Mouse (Mus musculus) retina, embryonic 14.5 days (tissue): ENCODE data around the gene Gm6899.

Experiments used
- DNase-seq: peaks from one replicate; pipeline ENCODE4 v3.0.0-alpha.2; 2015; ENCODE audit warnings: low spot score

Gm6899 gene

DNA sequence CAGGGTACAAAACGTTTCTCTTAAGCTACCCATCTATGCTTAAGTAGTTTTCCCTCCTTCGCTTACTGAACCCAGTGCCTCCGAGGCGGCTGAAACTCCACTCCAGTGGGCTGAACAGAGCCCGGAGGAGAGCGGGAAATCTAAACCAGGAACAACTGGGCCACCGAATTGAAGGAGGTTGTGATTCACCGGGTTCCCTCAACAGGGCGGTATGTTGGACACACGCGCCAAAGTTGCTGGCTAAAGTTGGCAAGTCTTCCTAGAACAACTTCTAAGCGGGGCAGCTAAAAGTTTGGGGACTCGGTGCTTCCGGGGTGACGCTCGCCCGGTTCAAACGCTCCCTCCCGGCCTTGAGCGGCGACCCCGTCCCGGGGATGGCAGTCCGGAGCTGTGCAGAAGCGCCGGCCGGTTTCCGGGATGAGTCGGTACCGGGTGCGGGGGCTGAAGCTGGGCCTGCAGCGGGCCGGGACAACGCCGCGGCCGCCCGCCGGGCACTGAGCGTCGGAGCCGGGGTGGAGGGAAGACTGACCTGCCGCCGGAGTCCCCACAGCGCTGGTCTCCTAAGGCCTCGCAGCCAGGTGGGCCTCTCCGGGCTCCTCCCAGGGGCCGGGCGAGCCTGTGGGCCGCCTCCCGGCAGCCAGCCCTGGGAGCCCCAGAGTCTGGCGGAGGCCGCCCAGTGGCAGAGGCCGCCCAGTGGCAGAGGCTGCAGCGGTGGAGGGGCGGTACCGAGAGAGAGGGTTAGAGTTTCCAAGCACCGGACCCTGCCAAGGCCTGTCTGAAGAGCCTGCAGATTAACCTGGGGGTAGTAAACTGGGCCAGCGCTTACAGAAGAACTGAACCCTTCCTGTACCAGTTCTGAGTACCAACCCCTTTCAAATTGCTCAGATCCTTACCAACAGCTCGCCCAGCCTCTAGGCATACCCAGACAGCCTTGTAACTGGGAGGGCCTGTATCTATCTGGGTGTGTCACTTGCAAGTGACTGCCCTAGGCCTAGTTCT is at the start of gene Gm6899, which contains the start of gene Vrk2:
Gene Gm6899 (plus strand): TSS at position 181 of the 999 bp plus-strand sequence.
Gene Vrk2 (minus strand): TSS at position 939 of the 999 bp plus-strand sequence.
- DNase-seq, result peak; percentile 82

DNA sequence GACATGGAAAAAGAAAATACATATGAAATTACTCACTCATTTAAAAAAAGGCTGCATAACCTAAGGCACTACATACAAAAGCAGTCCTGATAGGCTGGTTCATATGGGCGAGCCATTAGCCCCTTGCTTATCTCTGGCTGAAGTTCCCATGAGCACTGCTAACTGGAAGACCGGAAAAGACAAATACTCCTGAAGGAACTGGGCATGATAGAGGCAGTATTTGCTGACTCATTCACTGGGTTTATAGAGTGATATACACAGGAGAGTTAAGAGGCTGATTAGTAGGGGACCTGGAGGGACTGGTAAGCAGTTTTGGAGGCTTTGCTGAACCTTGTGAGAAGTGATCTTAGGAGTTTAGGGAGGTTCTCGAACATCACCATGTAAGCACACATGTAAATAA is 41.5 kb upstream of the Gm6899 start:
- no peak for DNase-seq

DNA sequence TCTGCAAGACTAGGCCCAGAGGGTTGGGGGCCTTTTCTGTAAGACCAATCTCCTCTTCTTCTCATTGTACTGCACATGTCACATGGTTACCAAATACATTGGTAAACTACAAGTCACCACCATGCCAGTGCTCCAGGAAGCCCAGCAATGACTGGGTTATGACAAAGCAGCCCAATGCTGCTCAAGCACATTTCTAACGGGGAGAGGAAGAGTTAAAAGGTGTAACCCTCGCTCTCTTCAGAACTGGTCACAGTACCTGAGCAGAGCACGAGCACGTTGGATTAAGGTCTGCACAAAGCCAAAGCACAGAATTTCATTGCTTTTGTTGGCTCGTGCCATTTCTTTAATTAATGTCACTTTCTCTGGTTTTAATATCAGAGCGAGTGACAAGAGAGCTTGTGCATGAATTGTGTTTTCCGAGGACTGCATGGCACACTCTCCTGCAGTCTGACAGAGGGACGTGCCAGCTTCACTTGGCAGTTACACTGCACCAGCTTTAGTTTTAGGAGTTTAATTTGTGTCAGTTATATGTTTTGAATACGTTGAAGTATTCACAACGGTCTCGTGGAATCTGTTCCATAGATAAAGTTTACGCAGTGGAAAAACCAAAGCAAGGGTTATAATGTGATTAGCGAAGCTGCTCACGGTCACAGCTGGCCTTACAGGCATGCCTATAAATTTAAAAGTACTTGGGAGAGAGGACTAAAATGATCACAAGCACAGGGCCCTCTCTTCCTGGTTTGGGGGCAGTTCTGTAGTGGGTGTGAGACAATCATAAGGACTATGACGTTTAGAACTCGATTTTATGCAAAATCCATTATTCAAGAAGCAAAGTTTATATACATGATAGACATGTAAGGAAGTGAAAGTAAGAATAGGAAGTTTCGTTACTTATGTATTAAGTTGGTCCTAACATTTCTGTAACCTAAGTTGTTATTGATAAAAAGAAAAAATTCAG is 7.4 kb upstream of the Gm6899 start:
- DNase-seq, result no peak

DNA sequence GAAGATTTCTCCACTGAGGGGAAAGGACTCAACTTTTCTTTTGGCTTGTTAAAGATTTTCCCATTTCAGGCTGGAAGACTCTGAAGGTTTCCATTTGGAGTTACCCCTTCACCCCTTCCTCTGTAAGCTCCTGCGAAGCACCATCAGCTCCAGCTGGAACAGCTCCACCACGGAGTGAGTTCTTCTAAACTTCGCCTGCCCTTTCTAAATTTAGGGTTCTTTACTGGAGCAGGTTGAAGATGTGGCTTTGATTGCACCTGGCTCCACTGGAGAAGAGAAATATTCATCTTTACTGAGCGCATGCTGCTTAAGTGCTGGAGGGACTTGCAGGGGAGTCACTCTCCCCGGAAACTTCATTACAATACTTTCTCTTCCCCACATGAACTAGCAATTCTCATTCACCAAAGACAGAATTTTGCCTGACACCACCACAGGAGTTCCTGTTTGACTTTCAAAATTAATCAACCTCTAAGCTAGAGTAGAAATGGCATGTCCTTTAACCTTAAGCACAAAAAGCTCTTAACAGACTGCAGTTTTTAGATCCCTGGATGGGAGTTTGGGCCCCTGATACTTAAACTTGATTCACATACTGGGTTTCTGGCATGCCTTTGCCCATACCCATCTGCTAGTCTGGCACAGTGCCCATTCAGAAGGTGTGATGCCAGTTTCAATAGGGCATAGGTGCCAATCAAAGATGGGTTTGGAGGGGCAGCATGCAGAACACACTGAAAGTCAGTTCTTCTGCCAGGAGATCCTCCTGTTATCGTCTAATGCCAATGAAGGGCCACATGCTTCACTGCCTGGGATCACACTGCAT is 6.5 kb upstream of the Gm6899 start:
- DNase-seq, result no peak

DNA sequence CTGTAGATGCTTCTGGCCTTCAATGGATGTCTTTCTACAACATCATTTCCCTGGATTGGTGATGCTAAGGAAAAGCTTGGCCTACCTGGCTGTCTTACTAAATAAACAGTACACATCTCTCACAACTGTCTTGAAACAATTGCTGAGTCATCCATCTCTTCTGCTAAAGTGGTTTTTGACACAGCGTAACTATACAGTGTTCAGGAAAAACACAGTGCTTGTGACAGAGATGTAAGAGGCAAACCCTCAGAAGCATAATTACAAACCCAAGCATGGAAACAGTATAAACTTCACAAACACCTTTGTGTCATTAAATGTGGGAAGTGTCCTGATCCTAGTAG is 5.9 kb upstream of the Gm6899 start:
- DNase-seq, result no peak

DNA sequence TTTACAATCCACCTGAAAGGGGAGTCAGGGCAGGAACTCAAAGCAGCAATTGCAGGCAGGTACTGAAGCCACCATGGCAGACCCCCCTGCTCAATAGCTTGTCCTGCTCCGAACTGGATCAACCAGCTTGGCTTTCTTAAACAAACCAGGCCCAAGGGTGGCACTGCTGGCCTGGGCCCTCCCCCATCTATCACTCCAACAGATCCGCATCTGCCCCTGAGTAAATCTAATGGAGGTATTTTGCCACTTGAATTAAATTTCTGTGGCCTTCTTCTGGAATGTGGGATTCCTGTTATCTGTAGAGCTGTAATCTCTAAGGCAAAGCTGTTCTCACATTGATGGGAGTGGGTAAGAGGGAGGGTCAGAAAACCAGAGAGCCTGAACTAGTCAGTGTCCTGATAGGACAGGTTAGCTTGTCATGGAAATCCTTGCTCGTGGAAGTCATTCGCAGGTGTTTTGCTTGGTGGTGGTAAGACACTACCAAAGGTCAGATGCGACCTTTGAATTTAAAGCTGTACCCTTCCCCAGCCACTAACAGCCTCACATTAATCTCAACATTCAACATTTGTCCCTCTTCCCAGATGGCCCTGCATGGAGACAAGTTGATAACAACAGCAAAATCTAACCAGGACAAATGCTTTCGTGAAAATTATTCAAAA is 517 bp upstream of the Gm6899 start:
- no peak for DNase-seq

DNA sequence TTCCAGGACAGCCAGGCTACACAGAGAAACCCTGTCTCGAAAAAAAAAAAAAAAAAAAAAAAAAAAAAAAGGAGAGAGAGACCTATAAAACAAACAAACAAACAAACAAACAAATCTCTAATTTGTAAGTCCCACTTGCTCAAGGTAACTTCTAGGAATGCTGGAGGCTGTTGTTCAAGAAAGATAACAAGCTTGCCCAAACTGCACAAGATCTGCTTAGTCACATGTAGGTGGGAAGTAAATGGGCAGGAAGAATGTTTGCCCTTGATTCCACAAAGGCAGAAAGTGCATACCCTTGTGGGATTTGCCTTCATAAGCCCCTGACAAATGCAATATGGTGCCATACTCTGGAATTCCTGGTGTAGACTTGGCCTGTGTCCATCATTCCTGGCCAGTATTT is 1.4 kb downstream of the Gm6899 start:
- DNase-seq, result no peak

DNA sequence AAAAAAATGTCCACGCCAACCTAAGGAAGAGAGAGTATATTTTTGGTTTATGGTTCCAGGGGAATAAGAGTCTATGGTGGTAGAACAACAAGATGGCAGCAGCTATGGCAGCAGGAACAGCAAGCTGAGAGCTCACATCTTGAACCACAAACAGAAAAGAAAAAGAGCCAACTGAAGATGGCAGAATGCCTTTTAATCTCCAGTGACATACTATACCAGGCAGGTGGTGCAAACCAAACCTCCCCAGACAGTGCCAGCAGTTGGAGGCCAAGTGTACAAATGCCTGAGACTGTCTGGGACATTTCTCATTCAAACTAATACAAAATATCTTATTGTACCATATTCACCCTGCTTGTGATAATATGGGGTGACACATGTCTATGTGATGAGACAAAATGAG is 3.1 kb downstream of the Gm6899 start:
- no peak for DNase-seq

DNA sequence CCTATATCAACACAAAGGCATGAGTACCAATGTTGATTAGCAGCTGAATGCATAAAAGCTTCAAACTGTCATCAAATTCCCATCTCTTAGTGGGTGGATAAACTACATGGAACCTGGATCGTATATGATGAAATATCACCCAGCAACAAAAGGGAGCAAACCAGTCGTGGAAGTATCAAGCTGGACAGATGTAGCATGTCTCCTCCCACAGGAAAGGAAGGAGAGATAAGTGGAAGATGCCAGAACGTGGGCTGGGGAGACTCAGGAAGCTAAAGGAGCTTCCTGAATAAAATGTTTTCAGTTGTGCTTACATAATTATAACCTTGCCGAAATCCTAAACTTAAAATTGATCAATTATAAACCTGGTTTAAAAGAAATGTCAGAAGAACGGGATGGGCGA is 4.1 kb downstream of the Gm6899 start:
- DNase-seq, result no peak

DNA sequence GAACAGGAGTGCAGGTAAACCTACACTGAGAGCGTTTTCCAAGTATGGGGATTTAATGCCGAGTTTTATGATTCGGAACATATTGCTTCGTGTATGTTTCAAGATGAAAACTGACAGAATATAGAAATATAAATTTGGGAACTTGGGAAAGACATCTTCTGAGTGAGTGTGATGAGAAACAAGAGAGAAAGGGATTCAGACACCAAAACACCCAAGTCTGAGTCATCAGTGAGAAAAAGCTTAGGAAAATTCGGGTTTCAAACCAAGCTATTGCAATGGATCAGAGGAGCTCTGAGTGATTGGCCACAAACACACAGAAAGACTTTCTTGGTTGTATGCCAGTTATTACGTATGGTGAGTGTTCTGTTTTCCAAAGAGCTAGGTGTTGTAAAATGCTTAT is 4.7 kb downstream of the Gm6899 start:
- no peak for DNase-seq

DNA sequence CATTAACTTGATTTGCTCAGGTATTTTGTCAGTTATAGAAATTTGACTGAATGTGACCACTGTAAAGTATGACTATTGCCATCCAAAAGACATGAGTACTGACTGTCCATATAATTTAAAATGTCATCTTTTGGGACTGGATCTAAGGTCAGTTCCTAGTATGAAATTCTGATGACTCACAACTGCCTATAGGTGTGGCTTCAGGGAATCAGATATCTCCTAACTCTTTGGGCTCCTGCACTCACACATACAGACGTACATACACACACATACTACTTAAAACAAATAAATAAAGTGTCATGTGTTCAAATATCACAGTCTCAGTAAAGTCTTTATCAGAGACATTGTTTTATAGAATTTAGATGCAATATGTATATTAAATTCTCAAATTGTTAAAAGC is 5.8 kb downstream of the Gm6899 start:
- no peak for DNase-seq

DNA sequence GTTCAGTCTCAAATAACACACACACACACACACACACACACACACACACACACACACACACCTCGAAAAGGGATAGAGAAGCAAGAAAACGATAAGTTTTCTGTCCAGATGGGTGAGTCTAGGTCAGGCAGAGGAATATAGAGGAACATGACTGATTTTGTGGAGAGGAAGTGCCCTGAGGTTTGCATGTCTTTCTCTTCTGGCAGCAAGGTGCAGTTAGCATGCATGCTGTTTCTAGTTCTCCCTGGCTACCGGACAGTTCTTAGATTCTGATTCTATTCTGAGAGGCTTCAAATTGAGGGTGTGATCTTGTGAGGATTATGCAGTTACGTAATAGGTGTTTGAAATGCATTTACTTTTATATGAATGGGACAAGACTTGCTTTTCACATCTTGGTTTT is 7.7 kb downstream of the Gm6899 start:
- no peak for DNase-seq

DNA sequence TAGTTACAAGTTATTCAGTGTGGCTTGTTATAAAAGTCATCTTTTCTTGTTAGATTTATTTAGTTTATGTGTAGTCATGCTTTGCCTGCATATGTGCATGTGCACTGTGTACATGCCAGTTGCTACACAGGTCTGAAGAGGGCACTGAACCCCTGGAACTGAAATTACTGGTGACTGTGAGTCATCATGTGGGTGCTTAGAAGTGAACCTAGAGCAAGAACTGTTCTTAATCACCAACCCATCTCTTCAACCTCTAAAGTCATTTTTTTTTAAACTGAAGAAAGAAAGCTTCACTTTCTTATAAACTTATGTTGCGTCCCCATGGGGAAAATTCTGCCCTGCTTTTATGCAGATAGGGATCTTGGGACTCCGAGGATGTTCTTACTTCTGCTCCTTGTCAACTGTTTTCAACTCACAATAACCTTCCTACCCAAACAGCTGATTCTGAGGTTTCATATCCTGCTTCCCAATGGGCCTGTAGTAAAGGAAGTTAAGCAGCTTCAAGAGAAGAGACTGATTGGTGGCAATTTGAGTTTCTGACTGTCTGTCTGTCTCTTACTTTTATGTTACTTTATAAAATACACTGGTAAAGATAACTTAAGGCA is 8.6 kb downstream of the Gm6899 start:
- DNase-seq, result no peak

DNA sequence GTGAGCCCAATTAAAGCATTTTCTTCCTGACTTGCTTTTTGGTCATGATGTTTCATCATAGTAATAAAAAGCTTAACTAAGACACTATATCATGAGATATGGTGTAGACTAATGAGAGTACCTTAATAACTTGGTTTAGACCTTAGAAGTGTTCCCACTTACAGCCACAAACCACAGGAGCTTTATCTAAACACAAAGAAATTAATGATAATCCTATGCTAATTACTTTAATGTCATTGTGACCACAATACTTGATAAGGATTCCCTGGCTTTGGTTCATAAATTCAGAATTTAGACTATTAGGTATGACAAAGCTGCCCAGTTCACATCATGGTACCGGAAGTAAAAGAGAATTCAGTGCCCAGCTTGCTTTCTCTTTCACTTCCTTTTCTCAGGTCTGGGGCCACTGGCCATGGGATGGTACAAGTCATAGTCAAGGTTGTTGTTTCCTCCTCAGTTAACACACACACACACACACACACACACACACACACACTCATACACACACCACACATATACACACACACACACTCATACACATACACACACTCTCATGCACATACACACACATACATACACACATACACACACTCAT is 11.1 kb downstream of the Gm6899 start:
- DNase-seq, result no peak

DNA sequence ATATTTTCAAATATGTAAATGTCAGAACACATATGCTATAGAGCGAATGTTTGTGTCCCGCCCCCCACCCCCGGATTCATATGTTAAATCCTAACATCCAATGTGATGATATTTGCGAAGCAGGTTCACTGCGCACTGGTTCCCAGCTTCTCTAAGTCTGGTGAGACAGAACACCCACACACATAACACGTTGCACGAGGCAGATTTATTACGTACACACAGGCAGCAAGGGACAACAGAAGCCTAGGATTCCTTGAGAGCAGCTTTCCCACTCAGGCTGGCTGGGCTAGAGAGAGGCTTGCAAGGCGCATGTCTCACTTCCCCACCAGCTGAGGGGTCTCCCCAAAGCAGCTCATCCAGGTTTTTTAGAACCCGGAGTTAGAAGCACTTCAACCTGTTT is 15.8 kb downstream of the Gm6899 start:
- DNase-seq, result no peak

DNA sequence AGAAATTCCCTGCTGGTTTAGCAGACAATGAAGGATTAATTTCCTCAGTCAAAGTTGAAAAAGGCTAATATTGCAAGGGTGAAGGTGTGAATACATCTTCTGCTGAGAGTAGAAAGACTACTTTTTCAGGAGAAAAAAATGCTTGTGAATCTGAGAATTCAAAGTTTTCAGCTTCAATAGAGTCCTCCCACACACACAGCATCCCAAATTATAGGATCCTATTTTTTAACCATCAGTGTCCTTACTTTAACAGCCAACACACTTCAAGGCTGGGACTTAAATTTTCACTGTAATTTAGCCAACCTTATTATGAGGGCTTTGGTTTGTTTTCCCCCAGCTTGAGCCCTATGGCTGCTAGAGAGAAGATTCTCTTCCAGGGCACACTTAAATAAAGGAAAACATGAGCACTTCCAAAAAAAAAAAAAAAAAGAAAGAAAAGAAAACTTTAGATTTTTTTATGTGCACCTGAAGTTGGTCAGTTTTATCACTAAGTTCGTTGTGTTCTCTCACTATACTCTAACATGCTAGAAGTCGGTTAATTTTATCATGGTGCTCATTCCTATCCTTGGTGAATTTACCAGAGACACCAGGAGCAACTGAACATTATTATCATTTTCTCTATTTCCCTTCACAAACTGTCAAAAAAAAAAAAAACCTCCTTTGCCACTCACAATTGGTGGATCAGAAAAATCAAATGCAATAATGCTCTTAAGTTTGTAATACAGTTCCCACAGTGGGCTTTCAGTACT is 25.6 kb downstream of the Gm6899 start:
- DNase-seq, result no peak

DNA sequence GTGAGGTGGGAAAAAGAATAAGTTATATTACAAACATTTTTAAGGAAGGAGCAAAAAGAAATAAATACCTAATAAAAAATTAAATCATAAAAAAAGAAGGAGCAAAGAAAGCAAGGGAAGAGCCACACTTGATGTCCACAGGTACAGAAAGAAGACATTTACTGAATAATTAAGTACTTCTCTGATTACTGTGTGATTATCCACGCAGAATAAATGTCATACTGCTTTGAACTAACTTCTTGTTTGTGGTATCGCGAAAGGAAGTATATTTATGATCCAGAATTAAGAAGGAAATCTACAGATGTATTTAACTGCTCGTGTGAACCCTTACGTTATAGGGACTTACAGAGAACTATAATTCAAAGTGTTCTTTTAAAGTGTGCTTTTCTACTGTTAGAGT is 29.7 kb downstream of the Gm6899 start:
- no peak for DNase-seq

DNA sequence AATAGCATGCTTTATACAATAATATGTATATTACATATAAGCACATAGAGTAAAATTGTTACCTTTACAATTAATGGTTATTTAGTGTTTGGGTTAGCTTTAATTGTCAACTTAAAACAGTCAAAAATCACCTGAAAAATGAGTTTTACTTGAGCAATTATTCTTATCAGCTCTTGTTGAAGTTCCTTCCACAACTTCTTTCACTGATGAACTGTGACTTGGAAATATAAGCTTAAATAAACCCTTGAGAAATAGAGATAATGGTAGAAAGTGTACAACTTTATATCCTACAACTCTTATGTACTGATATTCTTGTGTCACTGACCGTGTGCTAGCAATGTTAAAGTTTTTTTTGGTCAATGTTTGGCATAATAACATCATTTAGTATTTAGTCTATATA is 43.2 kb downstream of the Gm6899 start:
- DNase-seq, result no peak

DNA sequence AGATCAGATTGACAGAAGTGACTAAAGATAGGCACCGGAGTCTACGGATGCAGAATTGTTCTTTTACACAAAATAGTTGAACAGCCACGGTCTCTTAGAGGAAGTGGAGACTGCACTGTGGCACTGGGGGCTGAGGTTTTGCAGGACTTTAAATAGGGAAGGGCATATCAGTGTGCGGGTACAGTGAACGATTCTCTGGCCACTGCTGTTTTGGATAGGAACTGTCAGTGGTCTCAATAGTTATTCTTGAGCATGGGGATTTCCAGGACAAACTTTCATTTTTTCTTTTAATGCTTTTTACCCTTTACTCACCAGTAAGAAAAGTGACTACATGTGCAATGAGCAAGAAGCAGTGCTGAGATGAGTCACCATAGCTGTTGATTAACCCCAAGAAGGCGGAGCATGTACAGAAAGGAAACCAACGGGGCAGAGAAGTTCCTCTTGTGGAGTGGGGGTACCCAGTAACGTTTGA is 47.3 kb downstream of the Gm6899 start:
- DNase-seq, result no peak

DNA sequence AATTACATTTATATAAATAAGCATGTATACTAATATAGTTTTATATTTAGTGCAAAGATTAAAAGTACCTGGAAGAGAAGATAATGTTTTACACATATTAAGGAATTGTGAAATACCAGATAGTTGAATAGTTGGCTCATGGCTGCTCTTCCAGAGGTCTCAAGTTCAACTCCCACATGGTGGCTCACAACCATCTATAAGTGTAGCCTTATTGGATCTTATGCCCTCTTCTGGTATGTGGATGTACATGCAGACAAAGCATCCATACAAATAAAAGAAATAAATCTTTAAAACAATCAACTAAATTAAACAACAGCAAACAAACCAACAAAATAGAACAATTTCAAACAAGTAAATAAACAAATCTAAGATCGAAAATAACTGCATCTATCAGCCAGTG is 49.1 kb downstream of the Gm6899 start:
- DNase-seq, result no peak
